Mouse (Mus musculus) limb, embryonic 14.5 days (tissue): ENCODE data around the gene 4930535I16Rik. TPM values are rescaled to one million over a fixed set of nuclear protein-coding genes. Genes with fewer than 3 reads are reported as not detected.
A peak's percentile ranks its signal among the peaks of the same experiment; 100 is the strongest.
"Not testable (repeated sequence)": the region's sequence is repeated elsewhere in the genome, so short reads cannot be mapped to it uniquely, and the experiment has no call there.

Source experiments
- ATAC-seq: fragments of 200-750 bp; cut with Nextera tagmentation; 2 replicates; pipeline ENCODE4 v1.8.0; 2017; ENCODE audit warnings: low read depth, moderate number of reproducible peaks, moderate TSS enrichment; ENCODE audit not compliant: low FRiP score
- DNase-seq: peaks from one replicate; pipeline ENCODE4 v3.0.0-alpha.2; 2015; ENCODE audit warnings: low spot score
- H3K27ac ChIP-seq: fragments of 300-500 bp; sonication (generic); replicated peaks from 2 replicates; pipeline ENCODE4 v1.5.1; 2014; ENCODE audit warnings: low read depth, mild to moderate bottlenecking, low read length, moderate library complexity, mixed read lengths
- H3K27me3 ChIP-seq: fragments of 300-500 bp; sonication (generic); 2 replicates; pipeline ENCODE4 v1.6.1; 2014; ENCODE audit warnings: low read length, mixed read lengths; ENCODE audit not compliant: control insufficient read depth, insufficient read depth
- H3K36me3 ChIP-seq: fragments of 300-500 bp; sonication (generic); 2 replicates; pipeline ENCODE4 v1.6.1; 2014; ENCODE audit warnings: mild to moderate bottlenecking, low read length, moderate library complexity, mixed read lengths; ENCODE audit not compliant: control insufficient read depth, insufficient read depth
- H3K4me1 ChIP-seq: fragments of 300-500 bp; sonication (generic); 2 replicates; pipeline ENCODE4 v1.6.1; 2014; ENCODE audit warnings: antibody characterized with exemption, low read length, mixed read lengths; ENCODE audit not compliant: control insufficient read depth, insufficient read depth
- H3K4me2 ChIP-seq: fragments of 300-500 bp; sonication (generic); replicated peaks from 2 replicates; pipeline ENCODE4 v1.6.1; 2014; ENCODE audit warnings: low read depth, mild to moderate bottlenecking, low read length, moderate library complexity; ENCODE audit not compliant: severe bottlenecking
- H3K4me3 ChIP-seq: fragments of 300-500 bp; sonication (generic); replicated peaks from 2 replicates; pipeline ENCODE4 v1.5.1; 2014; ENCODE audit warnings: low read length
- H3K9ac ChIP-seq: fragments of 300-500 bp; sonication (generic); 2 replicates; pipeline ENCODE4 v1.6.1; 2014; ENCODE audit warnings: mild to moderate bottlenecking, low read depth, low read length, moderate library complexity; ENCODE audit not compliant: severe bottlenecking
- H3K9me3 ChIP-seq: fragments of 300-500 bp; sonication (generic); 2 replicates; pipeline ENCODE4 v1.6.1; 2016; ENCODE audit warnings: low read length; ENCODE audit not compliant: control insufficient read depth
- POLR2A ChIP-seq: fragments of 200-500 bp; IDR thresholded peaks from 2 replicates; pipeline ENCODE4 v1.8.0; 2012; ENCODE audit warnings: inconsistent platforms, mild to moderate bottlenecking, moderate library complexity, borderline replicate concordance; ENCODE audit not compliant: insufficient read depth, insufficient read length; ENCODE audit errors: extremely low read depth
- WGBS: fragments of 180-500 bp; shearing (Covaris S2); extraction: QIAGEN DNeasy Blood & Tissue Kit; methylation state at CpG from one replicate; pipeline ENCODE4 v1.1.7; 2014; 5-methylcytosine and 5-hydroxymethylcytosine counted together
- polyA plus RNA-seq, 2 experiments: library from polyadenylated mRNA; depleted of rRNA in 1 of 2; stranded (reverse) in 1 of 2; unstranded in 1 of 2; fragments of >200 nt; fragmentation: Nextera tagmentation in 1 of 2; extraction: Ambion mirVana in 1 of 2; gene quantifications; 2 replicates each; pipeline versions ENCODE4 v1.2.1 to v1.2.3; 2012 to 2014

4930535I16Rik gene
- polyA plus RNA-seq, 2 experiments: not detected

- no peak overlapping the region for H3K4me2 ChIP-seq
- no peaks in the 10 kb centered on the region for H3K27me3 ChIP-seq
- ATAC-seq (no peak), DNase-seq (no peak)
- whole genome bisulfite sequencing: 84% methylated on average over 4 of the region's 4 CpGs
- TF ChIP-seq POLR2A: no peak
- no peaks in the 10 kb centered on the region for H3K4me1 ChIP-seq
- H3K36me3 ChIP-seq: no peaks in the 10 kb centered on the region
- no peak overlapping the region for H3K9ac ChIP-seq
- no peak overlapping the region for H3K4me3 ChIP-seq
- H3K27ac ChIP-seq: no peak overlapping the region
- H3K9me3 ChIP-seq: no peaks in the 10 kb centered on the region
Measured at GRCm38 (mm10) chr4:123946701-123947100, 28.9 kb upstream of the 4930535I16Rik start.

- 67% methylated on average over 7 of the region's 7 CpGs for WGBS
Measured at GRCm38 (mm10) chr4:123940878-123941277, 23.1 kb upstream of the 4930535I16Rik start.

GRCm38 (mm10) chr4:123939838-123940237 is 22.0 kb upstream of the 4930535I16Rik start:
- 3% methylated on average over 4 of the region's 4 CpGs for WGBS
- ATAC-seq: peak; percentile 74; the same call in 1 of the 2 replicates

More at GRCm38 (mm10) chr4:123940878-123941277, 23.1 kb upstream of the 4930535I16Rik start:
- not testable (repeated sequence) for ATAC-seq, H3K4me1 ChIP-seq, H3K9ac ChIP-seq, H3K27ac ChIP-seq, H3K4me2 ChIP-seq, H3K9me3 ChIP-seq, DNase-seq, H3K4me3 ChIP-seq, H3K27me3 ChIP-seq
- peaks cover 15% of the 10 kb centered on the region for H3K36me3 ChIP-seq

GRCm38 (mm10) chr4:123936059-123936458 is 18.2 kb upstream of the 4930535I16Rik start:
- Histone ChIP-seq H3K36me3 (peaks cover 57% of the 10 kb centered on the region), H3K9ac (no peak overlapping the region), H3K4me2 (no peak overlapping the region), H3K9me3 (no peaks in the 10 kb centered on the region), H3K4me3 (no peak overlapping the region), H3K27ac (no peak overlapping the region), H3K4me1 (no peaks in the 10 kb centered on the region), H3K27me3 (no peaks in the 10 kb centered on the region)
- DNase-seq (no peak), ATAC-seq (no peak)
- 95% methylated on average over 7 of the region's 7 CpGs for WGBS
- no peak for TF ChIP-seq POLR2A

More at GRCm38 (mm10) chr4:123939838-123940237, 22.0 kb upstream of the 4930535I16Rik start:
- no peak for TF ChIP-seq POLR2A
- Histone ChIP-seq H3K36me3 (peaks cover 25% of the 10 kb centered on the region), H3K27me3 (no peaks in the 10 kb centered on the region), H3K9me3 (no peaks in the 10 kb centered on the region), H3K4me1 (no peaks in the 10 kb centered on the region), H3K27ac (no peak overlapping the region), H3K9ac (no peak overlapping the region), H3K4me3 (no peak overlapping the region), H3K4me2 (no peak overlapping the region)
- DNase-seq: peak; percentile 90

GRCm38 (mm10) chr4:123934306-123934705 is 16.5 kb upstream of the 4930535I16Rik start:
- Histone ChIP-seq H3K27me3 (no peaks in the 10 kb centered on the region), H3K9me3 (no peaks in the 10 kb centered on the region), H3K4me3 (no peak overlapping the region), H3K36me3 (peaks cover 72% of the 10 kb centered on the region), H3K4me1 (no peaks in the 10 kb centered on the region), H3K9ac (no peak overlapping the region), H3K27ac (no peak overlapping the region), H3K4me2 (no peak overlapping the region)
- WGBS: 92% methylated on average over 4 of the region's 4 CpGs
- ATAC-seq: no peak
- no peak for TF ChIP-seq POLR2A
- no peak for DNase-seq

GRCm38 (mm10) chr4:123929994-123930393 is 12.2 kb upstream of the 4930535I16Rik start:
- Histone ChIP-seq H3K27me3 (no peaks in the 10 kb centered on the region), H3K4me2 (no peak overlapping the region), H3K36me3 (peaks cover 83% of the 10 kb centered on the region), H3K27ac (no peak overlapping the region), H3K9ac (no peak overlapping the region), H3K4me1 (no peaks in the 10 kb centered on the region), H3K9me3 (no peaks in the 10 kb centered on the region), H3K4me3 (no peak overlapping the region)
- WGBS: 93% methylated on average over 4 of the region's 4 CpGs
- TF ChIP-seq POLR2A: no peak
- DNase-seq: no peak
- no peak for ATAC-seq
